Mouse (Mus musculus) intestine, embryonic 14.5 days (tissue): Measurements from ENCODE around the gene Angpt4. TPM values are rescaled to one million over a fixed set of nuclear protein-coding genes. Genes with fewer than 3 reads are reported as not detected.

ENCODE experiments used
- ATAC-seq: fragments of 200-750 bp; cut with Nextera tagmentation; replicated peaks from 2 replicates; pipeline ENCODE4 v1.8.0; 2017; ENCODE audit warnings: low read depth, moderate number of reproducible peaks, moderate TSS enrichment, moderate library complexity; ENCODE audit not compliant: low FRiP score, low TSS enrichment
- DNase-seq: peaks from one replicate; pipeline ENCODE4 v3.0.0-alpha.2; 2018; ENCODE audit warnings: low spot score
- H3K27ac ChIP-seq: fragments of 300-500 bp; sonication (generic); 2 replicates; pipeline ENCODE4 v1.5.1; 2014; ENCODE audit warnings: low read depth, mild to moderate bottlenecking, control low read depth
- H3K27me3 ChIP-seq: fragments of 300-500 bp; sonication (generic); replicated peaks from 2 replicates; pipeline ENCODE4 v1.6.1; 2014; ENCODE audit warnings: low read length, control low read depth; ENCODE audit not compliant: control insufficient read depth, insufficient read depth
- H3K36me3 ChIP-seq: fragments of 300-500 bp; sonication (generic); 2 replicates; pipeline ENCODE4 v1.6.1; 2014; ENCODE audit warnings: low read length, control low read depth; ENCODE audit not compliant: control insufficient read depth, insufficient read depth
- H3K4me1 ChIP-seq: fragments of 300-500 bp; sonication (generic); replicated peaks from 2 replicates; pipeline ENCODE4 v1.6.1; 2014; ENCODE audit warnings: low read length, control low read depth, mixed read lengths; ENCODE audit not compliant: control insufficient read depth, insufficient read depth
- H3K4me2 ChIP-seq: fragments of 300-500 bp; sonication (generic); 2 replicates; pipeline ENCODE4 v1.6.1; 2014; ENCODE audit warnings: low read length
- H3K4me3 ChIP-seq: fragments of 300-500 bp; sonication (generic); 2 replicates; pipeline ENCODE4 v1.5.1; 2014; ENCODE audit warnings: low read depth, low read length, control low read depth, mixed read lengths
- H3K9ac ChIP-seq: fragments of 300-500 bp; sonication (generic); 2 replicates; pipeline ENCODE4 v1.6.1; 2014; ENCODE audit warnings: mild to moderate bottlenecking, low read length
- H3K9me3 ChIP-seq: fragments of 300-500 bp; sonication (generic); 2 replicates; pipeline ENCODE4 v1.6.1; 2016; ENCODE audit warnings: low read length, control low read depth; ENCODE audit not compliant: control insufficient read depth
- WGBS: fragments of 180-500 bp; shearing (Covaris S2); extraction: QIAGEN DNeasy Blood & Tissue Kit; methylation state at CpG from one replicate; pipeline ENCODE4 v1.1.7; 2014; 5-methylcytosine and 5-hydroxymethylcytosine counted together
- polyA plus RNA-seq: library from polyadenylated mRNA; unstranded; fragments of >200 nt; fragmentation: Nextera tagmentation; extraction: Ambion mirVana; gene quantifications from 2 replicates; pipeline ENCODE4 v1.2.1, GENCODE M21; 2014

Angpt4 gene
- polyA plus RNA-seq, 1 experiment from 2014 or later = 1.2 TPM

GRCm38 (mm10) chr2:151969396-151969795, 58.4 kb downstream of the Angpt4 start:
- no peak overlapping the region for H3K27ac ChIP-seq
- H3K9me3 ChIP-seq = no peaks in the 10 kb centered on the region
- H3K27me3 ChIP-seq = no peaks in the 10 kb centered on the region
- no peak overlapping the region for H3K4me3 ChIP-seq
- 96% methylated on average over 6 of the region's 6 CpGs for WGBS
- H3K4me1 ChIP-seq = peaks cover 17% of the 10 kb centered on the region; the same call in 1 of the 2 replicates
- no peak for ATAC-seq
- no peak overlapping the region for H3K4me2 ChIP-seq
- no peak for DNase-seq
- H3K36me3 ChIP-seq = peaks cover 6% of the 10 kb centered on the region; the same call in 1 of the 2 replicates
- H3K9ac ChIP-seq = no peak overlapping the region

- Histone ChIP-seq H3K9me3 (no peaks in the 10 kb centered on the region), H3K27me3 (0 out of 2 replicates have a peak, but pooled peaks cover 4% of the 10 kb centered on the region), H3K4me3 (peak overlapping the region; percentile 21; the same call in 1 of the 2 replicates), H3K4me1 (peaks cover 15% of the 10 kb centered on the region; the same call in 1 of the 2 replicates), H3K36me3 (peaks cover 6% of the 10 kb centered on the region; the same call in 1 of the 2 replicates), H3K4me2 (peak overlapping the region; percentile 50), H3K27ac (no peak overlapping the region), H3K9ac (no peak overlapping the region)
- DNase-seq = peak; percentile 88
- WGBS = 47% methylated on average over 53 of the region's 53 CpGs
- ATAC-seq = peak; percentile 80
Measured at GRCm38 (mm10) chr2:151970191-151971172, 59.5 kb downstream of the Angpt4 start.

- Histone ChIP-seq H3K27ac (no peak overlapping the region), H3K4me3 (no peak overlapping the region), H3K27me3 (0 out of 2 replicates have a peak, but pooled peaks cover 4% of the 10 kb centered on the region), H3K36me3 (peaks cover 8% of the 10 kb centered on the region; the same call in 1 of the 2 replicates), H3K4me1 (peaks cover 19% of the 10 kb centered on the region), H3K9me3 (no peaks in the 10 kb centered on the region), H3K4me2 (no peak overlapping the region), H3K9ac (no peak overlapping the region)
- ATAC-seq (no peak), DNase-seq (no peak)
- WGBS = 90% methylated on average over 5 of the region's 5 CpGs
Measured at GRCm38 (mm10) chr2:151971748-151972147, 60.7 kb downstream of the Angpt4 start.

- peak overlapping the region; percentile 9; the same call in 1 of the 2 replicates for H3K4me3 ChIP-seq
- H3K9me3 ChIP-seq = no peaks in the 10 kb centered on the region
- H3K27me3 ChIP-seq = 0 out of 2 replicates have a peak, but pooled peaks cover 4% of the 10 kb centered on the region
- H3K9ac ChIP-seq = no peak overlapping the region
- H3K27ac ChIP-seq = no peak overlapping the region
- ATAC-seq (0 out of 2 replicates have a peak, but pooled peaks have one; percentile 4), DNase-seq (no peak)
- H3K4me1 ChIP-seq = peaks cover 23% of the 10 kb centered on the region
- peaks cover 11% of the 10 kb centered on the region; the same call in 1 of the 2 replicates for H3K36me3 ChIP-seq
- H3K4me2 ChIP-seq = peak overlapping the region; percentile 47
- 26% methylated on average over 23 of the region's 23 CpGs for WGBS
Measured at GRCm38 (mm10) chr2:151972880-151973594, 62.0 kb downstream of the Angpt4 start.

GRCm38 (mm10) chr2:151973595-151974562, 62.9 kb downstream of the Angpt4 start:
- Histone ChIP-seq H3K4me3 (peak overlapping the region; percentile 9; the same call in 1 of the 2 replicates), H3K4me1 (peaks cover 30% of the 10 kb centered on the region), H3K27ac (no peak overlapping the region), H3K27me3 (0 out of 2 replicates have a peak, but pooled peaks cover 4% of the 10 kb centered on the region), H3K9ac (no peak overlapping the region; the same call in 1 of the 2 replicates), H3K9me3 (no peaks in the 10 kb centered on the region), H3K4me2 (peak overlapping the region; percentile 47), H3K36me3 (peaks cover 11% of the 10 kb centered on the region; the same call in 1 of the 2 replicates)
- WGBS = 17% methylated on average over 36 of the region's 36 CpGs
- 0 out of 2 replicates have a peak, but pooled peaks have one; percentile 14 for ATAC-seq
- DNase-seq = peak; percentile 65

GRCm38 (mm10) chr2:151975295-151975694, 64.3 kb downstream of the Angpt4 start:
- Histone ChIP-seq H3K4me2 (no peak overlapping the region), H3K9ac (no peak overlapping the region), H3K9me3 (no peaks in the 10 kb centered on the region), H3K27ac (no peak overlapping the region), H3K27me3 (0 out of 2 replicates have a peak, but pooled peaks cover 4% of the 10 kb centered on the region), H3K36me3 (peaks cover 5% of the 10 kb centered on the region; the same call in 1 of the 2 replicates), H3K4me1 (peaks cover 37% of the 10 kb centered on the region), H3K4me3 (no peak overlapping the region)
- WGBS = 90% methylated on average over 5 of the region's 5 CpGs
- no peak for ATAC-seq
- DNase-seq = no peak

GRCm38 (mm10) chr2:151976067-151976466, 65.1 kb downstream of the Angpt4 start:
- WGBS = 72% methylated on average over 3 of the region's 3 CpGs
- Histone ChIP-seq H3K4me1 (peaks cover 32% of the 10 kb centered on the region), H3K9me3 (no peaks in the 10 kb centered on the region), H3K27ac (no peak overlapping the region), H3K9ac (no peak overlapping the region), H3K36me3 (0 out of 2 replicates have a peak, but pooled peaks cover 5% of the 10 kb centered on the region), H3K4me3 (no peak overlapping the region), H3K27me3 (0 out of 2 replicates have a peak, but pooled peaks cover 4% of the 10 kb centered on the region), H3K4me2 (no peak overlapping the region)
- ATAC-seq = no peak
- DNase-seq = no peak
